Mouse (Mus musculus): ENCODE measurements at regions not wholly inside any gene's neighbourhood (a gene's known extent, or its start where the extent isn't known, plus 50 kb on each side); places are given as distances from the start of the nearest gene placed in this dataset.
A peak's percentile ranks its signal among the peaks of the same experiment; 100 is the strongest.

- DNase-seq, result no peak
Measured at GRCm38 (mm10) chr5:45269391-45269790, 180.6 kb downstream of the Qdpr start.

- DNase-seq, result no peak
Measured at GRCm38 (mm10) chr5:45266914-45267313, 183.1 kb downstream of the Qdpr start.

- no peak for DNase-seq
Measured at GRCm38 (mm10) chr5:45258486-45258885, 191.6 kb downstream of the Qdpr start.

GRCm38 (mm10) chr5:45256256-45256999, 193.6 kb downstream of the Qdpr start:
- no peak for DNase-seq

- no peak for DNase-seq
Measured at GRCm38 (mm10) chr5:45231856-45232255, 218.2 kb downstream of the Qdpr start.

GRCm38 (mm10) chr5:45230097-45230496, 219.9 kb downstream of the Qdpr start:
- DNase-seq, result no peak

- DNase-seq, result no peak
Measured at GRCm38 (mm10) chr5:45229477-45229876, 220.6 kb downstream of the Qdpr start.

- DNase-seq, result peak; percentile 13
Measured at GRCm38 (mm10) chr5:45228226-45228927, 221.7 kb downstream of the Qdpr start.

- no peak for DNase-seq
Measured at GRCm38 (mm10) chr5:45220272-45220916, 229.6 kb downstream of the Qdpr start.

- no peak for DNase-seq
Measured at GRCm38 (mm10) chr5:45219558-45219957, 230.5 kb downstream of the Qdpr start.

GRCm38 (mm10) chr5:45219101-45219500, 230.9 kb downstream of the Qdpr start:
- no peak for DNase-seq

GRCm38 (mm10) chr5:45214475-45214874, 235.6 kb downstream of the Qdpr start:
- no peak for DNase-seq

GRCm38 (mm10) chr5:45198408-45198807, 251.6 kb downstream of the Qdpr start:
- no peak for DNase-seq

- DNase-seq, result peak; percentile 14
Measured at GRCm38 (mm10) chr5:45196159-45196558, 253.9 kb downstream of the Qdpr start.

GRCm38 (mm10) chr5:45192287-45192686, 257.7 kb downstream of the Qdpr start:
- no peak for DNase-seq

- peak; percentile 3 for DNase-seq
Measured at GRCm38 (mm10) chr5:45173035-45173755, 276.8 kb downstream of the Qdpr start.

GRCm38 (mm10) chr5:45159194-45159593, 290.8 kb downstream of the Qdpr start:
- DNase-seq, result no peak

GRCm38 (mm10) chr5:45154936-45155335, 295.1 kb downstream of the Qdpr start:
- DNase-seq, result no peak

- no peak for DNase-seq
Measured at GRCm38 (mm10) chr5:45144186-45144585, 305.9 kb downstream of the Qdpr start.

- DNase-seq, result no peak
Measured at GRCm38 (mm10) chr5:45137198-45137973, 312.6 kb downstream of the Qdpr start.

- DNase-seq, result no peak
Measured at GRCm38 (mm10) chr5:45136696-45137095, 313.3 kb downstream of the Qdpr start.

GRCm38 (mm10) chr5:45127971-45128370, 322.1 kb downstream of the Qdpr start:
- DNase-seq, result no peak
